Mouse (Mus musculus): Measurements from ENCODE around the gene Mdga2. TPM values are rescaled to one million over a fixed set of nuclear protein-coding genes. Genes with fewer than 3 reads are reported as not detected.

The Mdga2 gene
- total and polyA plus RNA-seq, 3 experiments = 0.27 TPM; not detected in 2

DNA sequence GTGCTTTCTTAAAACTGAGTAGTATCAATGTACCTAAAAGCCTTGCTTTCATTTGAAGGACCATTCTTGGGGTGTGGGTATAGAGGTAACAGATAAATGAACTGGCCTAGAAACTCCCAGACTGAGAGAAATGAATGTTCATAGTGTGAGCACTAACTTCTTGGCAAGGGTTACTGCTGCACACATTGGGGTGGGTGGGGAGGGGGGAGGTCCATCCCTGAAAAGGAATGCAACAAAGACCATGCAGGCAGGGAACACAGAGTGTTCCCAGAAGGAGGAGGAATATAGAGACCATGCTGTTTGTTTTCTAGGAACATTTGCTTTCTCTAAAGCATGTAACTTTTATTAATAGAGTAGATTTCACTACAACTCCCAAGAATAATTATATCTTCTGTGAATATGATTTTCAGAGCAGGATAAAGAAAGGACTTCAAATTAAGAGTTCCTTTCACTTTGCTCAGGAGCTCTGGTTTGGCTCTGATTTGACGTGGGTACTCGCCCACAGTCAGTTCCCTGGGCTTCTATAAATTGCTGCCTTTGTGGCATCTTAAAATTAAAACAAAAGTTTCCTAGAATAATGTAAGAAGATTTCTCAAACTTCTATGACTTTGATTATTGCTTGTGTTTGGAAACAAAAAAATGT, 666.0 kb downstream of the Mdga2 start:
- Histone ChIP-seq H3K27me3 (replicated peaks) (no peaks in the 10 kb centered on the region), H3K4me3 (replicated peaks in 1 of 3; ENCODE audit: low read depth in 2 of 3, low read length in 2 of 3, poor library complexity in 1 of 3) (no peak overlapping the region), H3K4me2 (ENCODE audit: insufficient read depth, low read depth, poor library complexity, severe bottlenecking) (no peak overlapping the region), H3K79me2 (replicated peaks; ENCODE audit: control insufficient read depth, extremely low read depth, insufficient read depth, poor library complexity, severe bottlenecking) (no peaks in the 10 kb centered on the region), H3K4me1 (ENCODE audit: control insufficient read depth in 1 of 2, insufficient read depth in 2 of 2) (peaks cover 0 to 47% of the 10 kb centered on the region in 2 experiments; a peak in 2 of 4 replicates), H3K9ac (ENCODE audit: insufficient read depth, low read depth) (no peak overlapping the region), H3K36me3 (replicated peaks in 1 of 2; ENCODE audit: control insufficient read depth in 1 of 2, insufficient read depth in 1 of 2, low read length in 1 of 2) (no peaks in the 10 kb centered on the region), H3K27ac (ENCODE audit: insufficient read depth, low read depth) (no peak overlapping the region), H3K9me3 (replicated peaks; ENCODE audit: low read length) (no peaks in the 10 kb centered on the region)
- in situ Hi-C loops (cut with MboI; ENCODE audit: low pct_ligation_motif_present, low pct_unique_long_range_greater_than_20kb, low sequenced_read_pairs) = no loop called here
- DNase-seq (ENCODE audit: extremely low read depth) = no peak
- dilution Hi-C loops (cut with MboI; ENCODE audit: extremely low pct_ligation_motif_present, extremely low pct_unique_long_range_greater_than_20kb, low sequenced_read_pairs) = no loop called here
- TF ChIP-seq MXI1 (IDR thresholded peaks at IDR 0.05; ENCODE audit: low read depth, low read length) (no peak), KAT2A (IDR thresholded peaks at IDR 0.05; ENCODE audit: insufficient replicate concordance, low read length) (no peak), SMC3 (IDR thresholded peaks at IDR 0.05; ENCODE audit: low read depth, low read length) (no peak), CHD2 (IDR thresholded peaks at IDR 0.05; ENCODE audit: low read length) (no peak), USF2 (conservative IDR thresholded peaks at IDR 0.05; ENCODE audit: low read depth, low read length) (no peak), CTCF (conservative IDR thresholded peaks at IDR 0.05 in 1 of 2, IDR thresholded peaks at IDR 0.05 in 1 of 2; ENCODE audit: low read depth in 2 of 2, low read length in 2 of 2) (no peak), USF1 (IDR thresholded peaks at IDR 0.05; ENCODE audit: low read depth, low read length) (no peak), JUND (conservative IDR thresholded peaks at IDR 0.05; ENCODE audit: low read depth, low read length) (no peak), SIN3A (IDR thresholded peaks at IDR 0.05; ENCODE audit: low read length) (no peak), GABPA (IDR thresholded peaks at IDR 0.05; ENCODE audit: insufficient replicate concordance, low read depth, low read length) (no peak), NRF1 (IDR thresholded peaks at IDR 0.05; ENCODE audit: low read depth, low read length) (no peak), ZKSCAN1 (IDR thresholded peaks at IDR 0.05; ENCODE audit: borderline replicate concordance, low read depth, low read length) (no peak), TBP (conservative IDR thresholded peaks at IDR 0.05; ENCODE audit: low read depth, low read length) (no peak), RCOR1 (conservative IDR thresholded peaks at IDR 0.05; ENCODE audit: low read depth, low read length) (no peak), NELFE (IDR thresholded peaks at IDR 0.05; ENCODE audit: low read depth, low read length) (no peak), PAX5 (IDR thresholded peaks at IDR 0.05; ENCODE audit: low read length) (no peak), MAZ (IDR thresholded peaks at IDR 0.05; ENCODE audit: low read depth, low read length) (no peak)

DNA sequence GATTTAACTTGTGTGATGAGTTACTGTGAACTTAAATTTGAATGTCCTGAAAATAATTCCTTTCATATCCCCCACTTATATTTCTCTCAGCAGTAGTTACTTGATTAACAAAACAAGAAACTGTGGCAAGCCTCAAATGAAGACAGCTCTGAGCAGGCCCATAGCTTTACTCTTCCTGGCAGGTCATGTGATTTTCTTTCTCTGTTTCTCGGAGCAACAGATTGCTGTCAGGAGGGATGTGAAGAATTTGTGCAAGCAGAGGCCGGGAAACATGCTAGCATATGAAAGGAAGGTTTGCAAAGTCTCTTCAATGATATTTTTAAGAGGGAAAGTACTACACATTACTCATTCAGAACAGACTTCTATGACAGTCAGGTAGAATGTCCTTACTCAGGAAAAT, 697.4 kb downstream of the Mdga2 start:
- in situ Hi-C loops (cut with MboI; ENCODE audit: low pct_ligation_motif_present, low pct_unique_long_range_greater_than_20kb, low sequenced_read_pairs) = no loop called here
- dilution Hi-C loops (cut with MboI; ENCODE audit: extremely low pct_ligation_motif_present, extremely low pct_unique_long_range_greater_than_20kb, low sequenced_read_pairs) = no loop called here
- no peak for DNase-seq (ENCODE audit: extremely low read depth)
- Histone ChIP-seq H3K4me1 (ENCODE audit: control insufficient read depth in 1 of 2, insufficient read depth in 2 of 2) (no peaks in the 10 kb centered on the region), H3K4me2 (ENCODE audit: insufficient read depth, low read depth, poor library complexity, severe bottlenecking) (no peak overlapping the region), H3K9me3 (replicated peaks; ENCODE audit: low read length) (no peaks in the 10 kb centered on the region), H3K27ac (ENCODE audit: insufficient read depth, low read depth) (no peak overlapping the region), H3K9ac (ENCODE audit: insufficient read depth, low read depth) (no peak overlapping the region), H3K36me3 (replicated peaks in 1 of 2; ENCODE audit: control insufficient read depth in 1 of 2, insufficient read depth in 1 of 2, low read length in 1 of 2) (no peaks in the 10 kb centered on the region), H3K79me2 (replicated peaks; ENCODE audit: control insufficient read depth, extremely low read depth, insufficient read depth, poor library complexity, severe bottlenecking) (no peaks in the 10 kb centered on the region), H3K27me3 (replicated peaks) (no peaks in the 10 kb centered on the region), H3K4me3 (replicated peaks in 1 of 3; ENCODE audit: low read depth in 2 of 3, low read length in 2 of 3, poor library complexity in 1 of 3) (no peak overlapping the region)
- TF ChIP-seq RCOR1 (conservative IDR thresholded peaks at IDR 0.05; ENCODE audit: low read depth, low read length) (no peak), MAFK (IDR thresholded peaks at IDR 0.05; ENCODE audit: insufficient replicate concordance, low read length) (no peak), ZC3H11A (IDR thresholded peaks at IDR 0.05; ENCODE audit: low read depth, low read length) (no peak), SMC3 (IDR thresholded peaks at IDR 0.05; ENCODE audit: low read depth, low read length) (no peak), KAT2A (IDR thresholded peaks at IDR 0.05; ENCODE audit: insufficient replicate concordance, low read length) (no peak), CHD2 (IDR thresholded peaks at IDR 0.05; ENCODE audit: low read length) (no peak), USF1 (IDR thresholded peaks at IDR 0.05; ENCODE audit: low read depth, low read length) (no peak), GABPA (IDR thresholded peaks at IDR 0.05; ENCODE audit: insufficient replicate concordance, low read depth, low read length) (no peak), ZMIZ1 (IDR thresholded peaks at IDR 0.05; ENCODE audit: low read depth, low read length) (no peak), TCF12 (IDR thresholded peaks at IDR 0.05; ENCODE audit: low read depth, low read length) (no peak), POLR2A (IDR thresholded peaks at IDR 0.05; ENCODE audit: low read depth, low read length) (no peak), IRF4 (IDR thresholded peaks at IDR 0.05; ENCODE audit: low read depth, low read length) (no peak)
